Mouse (Mus musculus) urinary bladder, postnatal 4 days (tissue): ENCODE measurements at regions not wholly inside any gene's neighbourhood (a gene's known extent, or its start where the extent isn't known, plus 50 kb on each side); places are given as distances from the start of the nearest gene placed in this dataset.
A peak's percentile ranks its signal among the peaks of the same experiment; 100 is the strongest.

Experiments used
- DNase-seq, 2 experiments: peaks; one replicate each; pipeline ENCODE4 v3.0.0; 2021 to 2022; ENCODE audit warnings: low spot score in 2 of 2

DNA sequence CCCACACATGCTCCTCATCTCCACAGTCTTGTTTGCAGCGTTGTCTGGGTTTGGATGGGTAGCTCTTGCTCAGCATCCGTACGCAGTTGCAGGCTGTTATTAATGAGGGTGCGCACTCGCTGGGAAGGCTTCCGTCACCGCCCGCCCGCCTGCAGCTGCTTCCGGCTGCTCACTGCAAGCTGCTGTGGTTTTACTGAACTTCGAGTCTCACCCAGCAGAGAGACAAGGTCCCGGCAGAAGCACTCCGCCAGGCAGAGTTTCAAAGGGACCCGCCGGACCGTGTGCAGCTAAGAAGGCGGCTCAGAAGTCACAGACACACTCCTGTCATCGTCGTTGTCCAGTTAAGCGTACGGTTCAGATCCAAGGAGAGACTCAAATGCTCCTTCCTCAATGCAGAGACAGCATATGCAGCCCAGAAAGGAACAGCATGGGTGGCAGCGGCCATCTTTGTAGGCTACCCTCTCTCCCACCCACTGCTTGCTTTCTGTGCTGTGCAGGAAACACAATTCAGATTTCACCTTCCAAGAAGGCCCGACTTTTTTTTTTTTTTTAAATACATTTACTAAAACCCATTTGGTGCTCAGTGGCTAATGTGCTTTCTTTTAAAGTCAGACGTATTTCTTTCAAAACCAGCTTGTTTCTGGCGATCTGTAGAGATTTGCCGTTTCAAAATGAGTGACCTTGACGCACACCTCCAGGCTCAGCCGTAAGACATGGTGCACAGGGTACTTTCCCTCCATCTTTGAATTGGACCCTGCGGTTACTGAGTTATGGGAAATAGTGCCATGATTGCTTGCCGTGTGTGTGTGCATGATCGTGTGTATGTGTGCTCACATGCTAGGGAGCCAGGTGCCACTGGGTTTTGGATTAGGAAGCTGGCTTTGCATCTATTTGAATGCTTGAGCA is 169.2 kb upstream of the Map3k1 start:
- no peak for DNase-seq

DNA sequence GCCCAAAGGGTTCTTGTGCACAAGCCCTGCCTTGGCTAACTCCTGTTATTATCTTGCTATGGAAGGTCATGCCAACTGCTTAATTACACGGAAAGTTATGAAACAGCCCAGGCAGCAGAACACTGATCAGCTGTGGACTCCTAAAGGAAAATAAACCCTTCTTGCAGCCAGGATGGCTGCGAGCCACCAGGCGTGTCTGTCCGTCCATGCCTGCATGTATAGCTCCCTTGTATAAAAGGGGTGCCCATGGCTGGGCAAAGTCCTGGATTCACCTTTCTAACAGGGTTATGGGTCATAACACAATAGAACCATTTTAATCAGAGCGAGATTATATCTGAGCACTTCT is 169.9 kb upstream of the Map3k1 start:
- DNase-seq: no peak

DNA sequence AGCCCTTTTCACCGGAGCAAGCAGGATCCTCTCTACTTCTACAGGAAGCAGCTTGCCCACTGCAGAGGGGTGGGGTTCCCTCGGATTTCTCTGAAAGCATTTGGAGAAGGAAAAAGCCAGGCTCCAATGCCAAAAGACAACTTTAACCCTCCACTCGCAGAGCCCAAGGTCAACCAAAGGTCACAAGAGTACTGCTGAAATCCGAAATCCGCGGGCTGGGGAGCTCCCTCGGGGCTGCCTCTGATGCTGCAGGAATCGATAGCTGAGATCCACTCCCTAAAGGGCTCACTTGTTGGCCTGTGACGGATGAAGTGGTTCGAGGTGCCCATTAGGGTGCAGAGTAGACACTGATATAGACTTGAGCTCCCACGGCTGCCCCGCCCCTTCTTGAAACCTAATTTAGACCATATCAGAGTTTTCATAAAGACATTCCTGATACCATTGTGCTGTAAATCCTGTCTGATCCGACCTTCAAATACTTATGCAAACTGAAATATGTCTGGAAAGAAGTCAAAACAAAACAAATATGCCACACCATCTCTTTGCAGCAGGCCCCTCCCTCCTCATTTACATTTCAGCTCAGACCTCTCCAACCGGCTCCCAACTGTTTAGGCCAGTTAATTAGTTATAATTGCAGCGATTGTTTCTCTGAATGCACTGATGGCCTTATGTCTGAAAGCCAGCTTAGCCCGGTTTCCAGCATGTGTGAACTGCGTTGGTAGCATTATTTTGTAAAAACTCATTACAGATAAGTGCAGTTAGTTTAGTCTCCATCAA is 170.8 kb upstream of the Map3k1 start:
- no peak for DNase-seq

DNA sequence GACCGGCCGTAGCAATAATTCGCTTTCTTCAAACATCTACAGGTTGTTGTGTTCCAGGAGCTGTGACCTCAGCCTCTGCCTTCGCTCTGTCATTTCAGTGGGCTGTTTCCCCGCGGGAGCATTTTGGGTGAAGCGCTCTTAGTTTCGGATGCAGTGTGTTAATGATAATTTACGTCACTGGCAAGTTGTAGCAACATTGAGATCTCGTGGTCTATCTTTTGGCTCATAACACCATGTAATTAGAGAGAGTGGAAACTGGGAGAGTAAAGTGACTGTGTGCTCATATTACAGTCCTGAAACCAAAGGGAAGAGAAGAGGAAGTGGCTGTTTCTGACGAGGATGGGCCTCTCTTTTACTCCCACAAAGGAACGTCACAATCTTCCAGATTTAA is 171.4 kb upstream of the Map3k1 start:
- DNase-seq: no peak

DNA sequence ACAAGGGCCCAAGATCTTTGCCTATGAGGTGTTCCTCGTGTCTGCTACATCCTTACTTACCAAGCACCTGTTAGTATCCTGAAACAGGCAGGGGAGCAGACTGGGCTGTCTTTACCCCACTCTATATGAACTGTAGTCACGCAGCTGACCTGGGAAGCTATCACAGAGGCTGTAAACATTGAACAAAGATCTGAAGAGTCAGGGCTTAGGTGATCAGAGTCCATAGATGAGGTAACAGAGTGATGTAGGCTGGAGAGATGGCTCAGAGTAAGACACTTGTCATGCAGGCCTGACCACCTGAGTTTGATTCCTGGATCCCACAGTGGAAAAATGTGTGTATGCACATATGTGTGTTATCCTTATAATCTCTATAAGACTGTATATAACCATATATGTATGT is 172.3 kb upstream of the Map3k1 start:
- peak in 1 of 2 experiments; percentile 6 for DNase-seq

DNA sequence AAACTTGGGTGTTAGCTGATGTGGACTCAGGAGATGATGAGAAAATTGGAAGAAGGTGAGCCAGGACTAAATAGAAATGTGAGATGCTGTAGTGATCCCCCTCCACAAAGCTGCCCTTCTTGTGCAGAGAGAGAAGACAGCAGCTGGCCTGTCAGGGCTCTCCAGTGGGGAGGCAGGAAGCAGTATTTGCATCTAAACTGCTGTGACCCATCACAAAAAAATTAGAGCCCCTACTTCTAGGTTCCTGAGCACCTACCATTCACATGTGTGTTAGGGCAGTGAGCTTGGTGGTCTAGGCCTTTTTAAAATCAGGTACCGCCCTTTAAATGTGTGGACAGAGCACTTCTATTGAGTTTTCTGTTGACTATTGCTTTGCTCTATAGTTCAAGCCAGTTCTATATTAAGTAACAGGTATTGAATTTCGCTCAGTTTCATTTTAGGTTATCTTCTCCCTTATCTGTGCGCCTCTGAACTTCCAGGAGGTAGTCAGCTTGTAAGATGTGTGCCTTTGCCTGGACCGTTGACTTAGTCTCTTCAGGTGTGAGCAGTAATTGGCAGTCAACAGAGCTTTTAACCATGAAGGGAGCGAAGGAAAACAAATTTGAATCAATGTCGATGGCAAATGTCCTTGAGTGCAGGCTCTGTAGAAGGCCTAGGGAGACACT is 174.1 kb upstream of the Map3k1 start:
- no peak for DNase-seq

DNA sequence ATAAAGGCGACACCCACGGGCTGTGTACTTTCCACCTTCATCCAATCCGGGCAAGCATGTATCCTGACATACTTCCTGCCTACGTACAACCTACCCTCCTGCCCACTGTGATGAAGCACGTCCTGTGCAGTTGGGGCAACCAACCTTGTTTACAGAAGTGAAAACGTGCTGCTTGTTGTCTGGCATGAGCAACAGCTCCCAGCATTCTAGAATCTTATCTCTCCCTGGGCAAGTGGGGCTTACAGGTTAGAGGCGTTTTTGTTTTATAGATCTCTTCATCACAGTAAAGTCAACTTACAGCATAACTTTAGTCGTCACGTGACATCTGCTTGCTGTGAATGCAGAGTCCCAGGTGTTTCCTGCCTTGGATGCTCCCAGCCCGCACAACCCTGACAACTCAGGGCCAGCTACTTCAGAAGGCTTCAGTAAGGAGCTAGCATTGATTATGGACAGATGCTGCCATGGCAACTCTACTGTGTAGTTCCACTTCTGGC is 175.3 kb upstream of the Map3k1 start:
- no peak for DNase-seq

DNA sequence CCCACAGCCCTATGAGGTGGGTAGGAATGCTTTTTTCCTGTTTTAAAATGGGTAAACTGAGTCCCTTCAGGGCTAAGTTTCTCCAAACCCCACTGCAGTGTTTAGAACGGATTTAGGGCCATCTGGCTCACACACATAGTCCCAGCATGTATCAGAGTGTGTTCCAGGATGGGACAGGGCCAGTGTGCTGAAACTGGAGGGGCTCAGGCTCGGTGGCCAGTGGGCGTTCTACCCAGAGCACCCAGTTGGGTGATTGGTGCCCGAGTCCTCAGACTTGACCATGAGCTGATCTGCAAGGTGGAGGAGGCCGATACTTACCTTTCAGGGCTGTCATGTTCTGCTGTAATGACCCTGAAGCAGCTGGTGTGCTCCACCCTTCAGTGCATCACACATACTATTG is 176.6 kb upstream of the Map3k1 start:
- no peak for DNase-seq

DNA sequence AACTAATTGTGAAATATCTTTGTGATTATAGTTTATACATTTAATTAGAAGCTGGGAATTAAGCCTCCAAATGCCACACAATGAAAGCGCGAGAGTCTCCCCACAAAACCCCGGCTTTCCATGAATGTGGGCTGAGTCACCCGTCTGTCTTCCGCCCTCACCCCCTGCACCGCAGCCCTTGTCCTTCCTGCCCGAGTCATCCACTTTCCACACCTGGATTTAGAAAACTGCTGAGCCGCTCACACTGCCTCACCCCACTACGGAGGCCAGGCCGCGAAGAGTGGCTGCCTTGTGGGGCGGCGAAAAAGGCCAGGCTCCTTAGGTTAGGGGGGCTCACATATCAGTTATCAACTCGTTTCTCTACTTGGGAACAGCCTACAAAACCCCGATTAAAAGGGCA is 177.9 kb upstream of the Map3k1 start:
- DNase-seq: no peak

DNA sequence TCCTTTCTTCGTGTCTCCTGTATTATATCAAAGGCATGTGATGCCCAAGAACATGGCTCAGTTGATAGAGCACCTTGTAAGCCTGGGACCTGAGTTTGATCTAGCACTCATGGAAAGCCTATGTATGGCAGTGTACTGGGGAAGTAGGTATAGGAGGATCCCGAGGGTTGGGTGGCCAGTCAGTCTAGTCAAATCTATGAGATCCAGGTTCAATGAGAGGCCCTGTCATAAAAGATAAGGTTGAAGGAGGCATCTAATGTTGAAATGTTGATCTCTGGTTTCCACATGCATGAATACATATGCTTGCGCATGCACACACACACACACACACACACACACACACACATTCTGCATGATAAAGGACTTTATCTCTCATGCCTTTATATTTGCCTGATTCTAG is 178.6 kb upstream of the Map3k1 start:
- DNase-seq: no peak

DNA sequence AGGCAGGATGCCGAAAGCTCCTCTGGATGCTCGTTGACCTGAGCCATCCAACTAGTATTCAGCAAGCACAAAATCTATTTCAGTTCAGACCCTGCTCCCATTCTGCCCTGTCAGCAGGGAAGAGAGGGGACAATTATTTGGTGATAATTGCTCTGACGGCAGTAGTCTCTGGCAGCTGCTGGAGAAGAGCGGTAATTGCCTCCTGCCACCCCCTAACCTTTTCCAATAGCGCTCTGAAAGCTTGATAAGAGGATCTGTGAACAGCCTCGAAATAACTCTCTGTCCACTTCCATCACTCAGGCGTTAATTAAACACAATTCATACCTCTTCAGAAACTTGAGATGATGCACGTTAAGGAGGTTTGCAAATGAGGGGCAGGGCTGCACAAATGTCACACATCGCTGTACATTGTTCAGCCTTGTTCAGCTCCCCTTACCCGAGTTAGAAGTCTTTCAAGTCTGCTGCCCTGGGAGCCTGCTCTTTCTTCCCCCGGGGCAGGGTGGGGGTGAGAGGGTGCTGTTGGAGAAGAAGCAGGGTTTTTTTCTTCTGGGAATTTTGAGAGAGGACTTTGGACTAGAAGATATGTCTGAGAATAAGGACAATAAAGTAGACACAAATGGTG is 182.2 kb upstream of the Map3k1 start:
- no peak for DNase-seq

DNA sequence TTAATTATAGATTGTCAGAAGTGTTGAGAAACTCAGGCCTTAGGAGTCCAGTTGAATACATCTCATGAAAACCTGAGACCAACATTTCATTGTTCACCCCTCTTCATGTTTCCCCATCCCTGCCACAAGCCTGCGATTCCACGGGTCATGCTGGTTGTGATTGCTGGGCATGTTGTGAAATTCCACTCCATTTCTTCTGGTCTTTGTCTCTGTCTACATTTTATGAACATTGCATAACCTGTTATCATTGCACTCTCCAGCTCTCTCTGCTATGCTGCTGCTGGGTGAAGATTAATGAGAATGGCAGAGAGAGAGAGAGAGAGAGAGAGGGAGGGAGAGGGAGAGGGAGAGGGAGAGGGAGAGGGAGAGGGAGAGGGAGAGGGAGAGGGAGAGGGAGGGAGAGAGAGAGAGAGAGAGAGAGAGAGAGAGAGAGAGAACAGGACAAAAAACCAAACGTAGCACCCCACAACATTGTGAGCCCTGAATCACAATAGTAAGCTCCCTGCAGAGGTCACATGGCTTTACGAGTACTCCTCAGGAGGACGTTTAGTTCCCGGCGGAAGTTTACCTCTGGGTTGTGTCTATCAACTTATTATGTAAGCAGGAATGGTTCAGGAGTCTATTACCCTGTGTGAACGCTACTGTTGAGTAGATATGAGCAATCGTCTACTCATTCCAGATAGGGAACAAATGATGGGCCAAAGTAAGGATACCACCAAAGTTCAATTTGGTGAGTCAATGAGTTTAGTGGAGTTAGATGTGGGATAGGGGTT is 183.5 kb upstream of the Map3k1 start:
- no peak for DNase-seq

DNA sequence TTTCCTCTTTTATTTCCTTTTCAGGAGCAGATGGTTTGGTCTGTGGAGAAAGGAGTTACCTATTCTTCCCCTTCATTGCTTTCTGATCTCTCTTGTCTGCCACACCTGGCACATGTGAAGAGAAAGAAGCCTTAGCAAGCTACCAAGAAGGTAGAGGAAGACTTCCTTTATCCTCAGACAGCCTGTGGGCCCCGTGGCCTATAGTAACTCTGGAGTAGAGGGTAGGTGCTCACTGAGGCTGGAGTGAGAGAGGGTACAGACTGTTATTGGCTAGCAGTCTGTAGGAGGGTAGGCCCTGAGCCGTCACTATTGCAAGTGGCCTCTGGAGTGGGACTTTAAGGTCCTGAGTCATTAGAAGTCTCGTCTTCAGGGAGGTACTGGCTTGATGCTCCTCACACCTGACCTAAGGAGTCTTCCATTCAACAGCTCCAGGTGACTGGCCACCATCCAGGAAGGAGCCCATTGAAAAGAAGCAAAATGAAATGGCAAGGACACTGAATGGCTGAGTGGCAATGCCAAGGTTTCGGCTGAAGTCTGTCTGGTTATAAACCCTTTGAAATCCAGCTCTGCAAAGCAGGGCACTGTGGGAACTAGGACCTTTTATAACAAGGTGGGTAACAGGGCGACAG is 186.2 kb upstream of the Map3k1 start:
- no peak for DNase-seq

DNA sequence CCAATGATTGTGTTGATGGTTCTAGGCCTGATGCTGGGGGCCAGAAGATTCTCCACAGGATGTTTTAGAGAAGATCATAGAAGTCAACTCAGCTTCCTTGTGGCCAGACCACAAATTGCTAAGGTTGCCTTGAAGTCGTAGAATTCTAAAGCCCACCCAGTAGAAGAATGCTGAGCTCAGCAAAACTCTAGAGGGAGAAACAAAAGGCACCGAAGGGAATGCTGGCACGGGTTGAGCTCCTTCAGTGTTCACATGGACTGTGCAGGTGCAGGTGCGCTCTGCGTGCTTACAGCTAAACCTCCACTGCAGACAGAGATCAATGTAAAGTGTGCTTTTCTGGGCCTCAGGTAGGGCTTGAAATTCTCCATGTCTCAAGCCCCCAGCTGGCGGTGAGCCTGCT is 186.9 kb upstream of the Map3k1 start:
- no peak for DNase-seq

DNA sequence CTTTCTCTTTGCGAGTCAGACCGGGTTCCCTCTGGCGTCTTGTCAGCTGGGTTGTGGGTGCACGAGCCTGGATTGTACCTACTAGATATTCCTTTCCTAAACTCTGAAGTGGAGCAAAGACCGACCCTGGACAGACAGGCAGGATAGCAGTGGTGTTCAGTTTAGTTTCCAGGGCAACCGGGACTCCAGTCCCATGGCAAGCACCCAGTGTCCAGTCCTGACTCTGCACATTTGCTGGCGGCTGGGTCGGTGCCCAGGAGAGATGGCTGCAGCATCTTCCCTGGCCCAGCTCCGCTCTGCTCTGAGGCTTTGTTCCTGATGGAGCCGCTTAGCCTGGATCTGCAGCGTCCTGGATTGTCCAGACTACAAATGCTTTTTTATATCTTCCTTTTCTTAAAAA is 188.1 kb upstream of the Map3k1 start:
- peak in 1 of 2 experiments; percentile 54 for DNase-seq

DNA sequence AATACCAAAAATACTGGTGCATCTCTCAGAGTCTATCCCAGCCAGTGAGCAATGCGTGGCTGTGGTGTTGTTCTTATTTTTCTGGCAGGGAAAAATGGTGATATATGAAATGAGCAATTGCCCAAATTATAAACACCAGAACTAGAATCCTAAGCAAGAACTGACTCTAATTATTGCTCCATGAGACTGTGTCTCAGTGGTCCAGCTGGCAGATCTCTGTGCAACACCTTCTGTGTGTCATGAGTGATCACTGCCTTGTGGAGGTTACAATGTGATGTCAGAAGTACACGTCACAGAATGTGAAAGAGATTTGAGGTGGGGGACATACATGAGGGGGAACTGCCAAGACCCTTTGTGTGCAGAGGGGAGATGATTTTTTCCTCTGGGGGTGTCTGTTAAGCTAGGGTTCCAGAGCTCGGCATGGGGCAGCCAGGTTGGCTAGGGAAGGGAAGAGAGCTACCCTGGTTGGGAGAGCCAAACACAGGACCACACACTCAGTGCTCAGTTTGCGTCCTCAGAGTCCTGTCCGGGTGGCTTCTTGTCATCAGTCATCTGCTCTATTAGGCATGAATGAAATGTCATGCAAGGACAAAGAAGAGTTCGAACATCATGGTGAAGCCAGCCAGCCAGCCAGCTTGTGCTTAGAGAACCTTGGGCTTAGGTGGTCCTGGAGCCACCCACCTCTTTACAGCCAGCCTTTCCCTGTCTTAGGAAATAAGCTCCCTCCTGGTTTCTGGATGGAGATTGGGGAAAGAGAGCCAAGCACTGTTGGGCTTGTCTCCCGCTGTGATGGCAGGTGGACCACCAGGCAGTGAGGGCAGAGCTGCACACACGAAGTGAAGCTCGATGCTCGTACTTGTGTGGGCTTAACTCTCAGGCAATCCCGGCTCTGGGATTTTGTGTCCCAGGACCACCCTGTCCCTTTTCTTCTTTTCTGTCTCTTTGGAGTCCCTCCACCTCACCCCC is 189.5 kb upstream of the Map3k1 start:
- DNase-seq: no peak

DNA sequence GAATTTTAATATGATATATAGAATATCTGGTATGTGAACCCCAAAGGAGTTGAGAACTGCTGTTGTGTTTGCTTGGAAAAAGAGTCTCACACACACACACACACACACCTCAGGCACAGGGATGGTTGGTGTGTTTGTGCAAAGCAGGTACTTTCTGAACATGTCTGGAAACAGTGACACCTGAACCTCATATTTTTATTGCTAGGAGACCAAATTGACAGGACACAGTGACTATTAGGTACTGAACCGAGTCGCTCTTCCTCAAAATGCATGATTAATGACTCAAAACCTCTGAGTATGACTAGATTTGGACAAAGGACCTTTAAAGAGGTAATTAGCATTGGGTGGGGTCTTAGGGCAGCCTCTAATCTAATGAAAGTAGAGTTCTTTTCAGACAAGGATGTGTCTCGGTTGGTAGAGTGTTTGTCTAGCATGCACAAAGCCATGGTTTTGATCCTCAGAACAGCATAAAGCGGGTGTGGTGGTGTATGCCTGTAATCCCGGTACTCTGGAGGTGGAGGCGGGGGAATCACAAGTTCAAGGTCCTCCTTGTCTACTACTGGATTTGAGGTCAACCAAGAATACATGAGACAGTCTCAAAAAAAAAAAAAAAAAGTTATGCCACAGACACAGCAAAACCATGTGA is 191.0 kb upstream of the Map3k1 start:
- DNase-seq: no peak

DNA sequence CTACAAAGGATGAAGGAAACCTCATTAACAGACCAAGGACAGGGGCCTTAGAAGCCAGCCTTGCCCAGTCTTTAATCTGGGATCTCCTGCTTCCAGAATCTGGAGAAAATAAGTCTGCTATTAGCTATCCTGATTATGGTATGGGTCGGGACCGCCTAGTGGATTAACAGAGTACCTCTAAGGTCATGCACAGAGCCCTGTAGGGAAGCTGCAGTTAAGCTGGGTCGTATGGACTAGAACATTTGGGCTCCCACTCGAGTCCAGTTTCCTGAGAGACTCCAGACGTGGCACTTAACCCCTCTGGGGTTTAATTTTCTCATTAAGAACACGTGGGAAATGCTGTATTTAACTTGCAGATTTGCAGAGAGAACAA is 191.5 kb upstream of the Map3k1 start:
- no peak for DNase-seq

DNA sequence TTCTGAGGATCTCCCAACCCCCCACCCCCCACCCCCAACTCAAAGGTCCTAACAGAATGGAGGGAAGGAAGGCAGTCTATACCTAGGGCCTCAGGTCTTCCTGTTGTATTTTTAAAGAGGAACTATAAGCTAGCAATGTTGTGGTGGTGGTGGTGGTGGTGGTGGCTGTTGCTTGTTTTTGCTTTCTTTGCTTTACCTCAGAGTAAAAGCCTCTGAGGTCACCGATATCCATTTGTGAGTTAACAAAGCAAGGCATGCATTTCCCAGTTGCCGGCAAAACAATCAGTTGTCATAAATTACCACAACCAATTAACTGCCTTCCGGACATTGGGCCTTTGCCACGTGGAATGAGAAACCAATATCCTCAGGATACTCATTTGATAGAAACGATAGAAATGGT is 191.9 kb upstream of the Map3k1 start:
- DNase-seq: no peak
